Mouse (Mus musculus) right cerebral cortex, postnatal 14 days (tissue): ENCODE measurements around the gene Supt20.
A peak's percentile ranks its signal among the peaks of the same experiment; 100 is the strongest.
"Not testable (repeated sequence)": the region's sequence is repeated elsewhere in the genome, so short reads cannot be mapped to it uniquely, and the experiment has no call there.

Experiments
- DNase-seq: peaks from one replicate; pipeline ENCODE4 v3.0.0; 2022

The Supt20 gene

GRCm38 (mm10) chr3:54759211-54759610 lies 66.6 kb downstream of the Supt20 start:
- DNase-seq, result no peak

GRCm38 (mm10) chr3:54760321-54761115 lies 67.9 kb downstream of the Supt20 start:
- no peak for DNase-seq

- DNase-seq, result no peak
Measured at GRCm38 (mm10) chr3:54761258-54761657, 68.7 kb downstream of the Supt20 start.

GRCm38 (mm10) chr3:54764418-54764817 lies 71.8 kb downstream of the Supt20 start:
- peak; percentile 23 for DNase-seq

- not testable (repeated sequence) for DNase-seq
Measured at GRCm38 (mm10) chr3:54765521-54765920, 72.9 kb downstream of the Supt20 start.

GRCm38 (mm10) chr3:54766034-54766433 lies 73.4 kb downstream of the Supt20 start:
- DNase-seq, result no peak

- DNase-seq, result no peak
Measured at GRCm38 (mm10) chr3:54766811-54767210, 74.2 kb downstream of the Supt20 start.

- DNase-seq, result no peak
Measured at GRCm38 (mm10) chr3:54768592-54768991, 76.0 kb downstream of the Supt20 start.

GRCm38 (mm10) chr3:54769349-54770275 lies 77.0 kb downstream of the Supt20 start:
- DNase-seq, result no peak

GRCm38 (mm10) chr3:54773613-54774012 lies 81.0 kb downstream of the Supt20 start:
- DNase-seq, result no peak

GRCm38 (mm10) chr3:54775989-54776631 lies 83.5 kb downstream of the Supt20 start:
- no peak for DNase-seq
